Mouse (Mus musculus): ENCODE data around the gene Bcl7a. TPM values are rescaled to one million over a fixed set of nuclear protein-coding genes. Genes with fewer than 3 reads are reported as not detected.

The Bcl7a gene
- polyA plus RNA-seq, 1 experiment from 2014 or later = 56.7 TPM

DNA sequence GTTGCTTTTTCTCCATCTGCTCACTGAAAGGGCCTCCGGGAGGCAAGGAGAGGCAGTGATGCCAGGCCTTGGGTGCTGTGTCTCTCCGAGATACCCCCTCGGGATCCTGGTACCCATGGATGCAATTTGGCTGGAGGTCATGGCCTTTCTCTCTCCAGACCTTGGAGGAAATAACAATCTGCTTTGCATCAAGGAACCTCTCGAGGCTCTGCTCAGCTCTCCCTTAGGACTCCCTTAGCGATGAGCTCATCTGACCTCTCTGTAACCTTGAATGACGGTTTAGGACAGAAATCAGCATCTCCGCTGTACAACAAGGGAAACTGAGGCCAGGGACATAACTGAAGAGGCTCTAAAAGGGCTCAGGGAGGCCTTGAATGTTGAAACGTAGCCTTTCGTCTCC is 35.1 kb downstream of the Bcl7a start:
- DNase-seq (ENCODE audit: low spot score) = no peak
- Histone ChIP-seq H3K27me3 (ENCODE audit: control insufficient read depth, insufficient read depth, low read length) (no peaks in the 10 kb centered on the region), H3K4me3 (ENCODE audit: low read depth, low read length) (no peak overlapping the region), H3K27ac (ENCODE audit: low read depth, low read length) (no peak overlapping the region), H3K36me3 (ENCODE audit: control insufficient read depth, insufficient read depth, low read length) (peaks cover 2% of the 10 kb centered on the region), H3K9me3 (ENCODE audit: control insufficient read depth, low read length) (no peaks in the 10 kb centered on the region), H3K4me1 (ENCODE audit: control insufficient read depth, insufficient read depth, low read length) (peaks cover 4% of the 10 kb centered on the region; the same call in 1 of the 2 replicates), H3K9ac (ENCODE audit: low read length) (no peak overlapping the region), H3K4me2 (ENCODE audit: low read depth) (no peak overlapping the region)
- 70% methylated on average over 9 of the region's 9 CpGs for WGBS
- no peak for ATAC-seq (ENCODE audit: insufficient read depth, low FRiP score, low TSS enrichment)

DNA sequence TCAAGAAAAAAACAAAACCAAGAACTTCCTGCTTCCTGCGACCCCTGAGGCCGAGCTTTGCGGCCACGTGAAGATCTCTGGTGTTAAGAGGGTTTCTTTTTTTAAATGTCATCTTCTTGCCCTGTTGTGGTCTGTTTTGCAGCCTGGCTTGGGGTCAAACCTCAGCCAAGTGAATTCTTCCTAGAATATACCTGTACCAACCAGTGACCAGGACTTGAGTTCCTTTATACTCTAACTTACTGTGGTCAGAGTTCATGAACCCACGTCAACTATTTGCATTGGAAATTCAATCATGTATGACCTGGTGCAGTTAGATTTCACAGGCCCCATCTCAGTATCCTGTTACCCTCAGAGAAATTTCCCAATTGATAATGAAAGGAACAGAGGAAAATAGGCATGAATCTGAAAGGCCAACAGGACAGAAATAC is 35.9 kb downstream of the Bcl7a start:
- Histone ChIP-seq H3K9ac (ENCODE audit: low read length) (no peak overlapping the region), H3K9me3 (ENCODE audit: control insufficient read depth, low read length) (no peaks in the 10 kb centered on the region), H3K4me1 (ENCODE audit: control insufficient read depth, insufficient read depth, low read length) (peaks cover 4% of the 10 kb centered on the region; the same call in 1 of the 2 replicates), H3K27me3 (ENCODE audit: control insufficient read depth, insufficient read depth, low read length) (no peaks in the 10 kb centered on the region), H3K27ac (ENCODE audit: low read depth, low read length) (no peak overlapping the region), H3K4me3 (ENCODE audit: low read depth, low read length) (no peak overlapping the region), H3K4me2 (ENCODE audit: low read depth) (no peak overlapping the region), H3K36me3 (ENCODE audit: control insufficient read depth, insufficient read depth, low read length) (peaks cover under 1% of the 10 kb centered on the region; the same call in 1 of the 2 replicates)
- no peak for DNase-seq (ENCODE audit: low spot score)
- 70% methylated on average over 5 of the region's 5 CpGs for WGBS
- ATAC-seq (ENCODE audit: insufficient read depth, low FRiP score, low TSS enrichment) = no peak

DNA sequence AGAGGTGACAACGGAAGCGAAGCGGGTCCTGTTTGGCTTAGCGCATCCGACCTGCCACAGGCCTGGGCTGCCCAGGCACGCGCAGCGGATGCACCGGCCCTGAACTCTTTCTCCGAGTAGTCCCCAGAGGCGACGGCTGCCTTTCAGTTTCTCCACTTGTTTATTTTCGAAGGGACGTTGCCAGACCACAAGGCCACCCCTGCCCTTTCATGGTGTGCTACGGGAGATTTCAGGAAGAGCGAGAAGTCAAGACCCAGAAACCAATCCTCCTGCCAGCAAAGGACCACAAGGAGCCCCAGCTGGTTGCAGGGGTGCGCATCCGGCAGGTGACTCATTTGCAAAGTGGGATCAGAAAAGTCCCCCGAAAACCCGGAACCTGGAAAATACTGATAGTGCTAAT is 38.3 kb downstream of the Bcl7a start:
- Histone ChIP-seq H3K27me3 (ENCODE audit: control insufficient read depth, insufficient read depth, low read length) (no peaks in the 10 kb centered on the region), H3K9me3 (ENCODE audit: control insufficient read depth, low read length) (no peaks in the 10 kb centered on the region), H3K4me2 (ENCODE audit: low read depth) (no peak overlapping the region), H3K27ac (ENCODE audit: low read depth, low read length) (no peak overlapping the region), H3K36me3 (ENCODE audit: control insufficient read depth, insufficient read depth, low read length) (no peaks in the 10 kb centered on the region; the same call in 1 of the 2 replicates), H3K9ac (ENCODE audit: low read length) (no peak overlapping the region; the same call in 1 of the 2 replicates), H3K4me3 (ENCODE audit: low read depth, low read length) (no peak overlapping the region), H3K4me1 (ENCODE audit: control insufficient read depth, insufficient read depth, low read length) (peaks cover 4% of the 10 kb centered on the region; the same call in 1 of the 2 replicates)
- WGBS = 32% methylated on average over 20 of the region's 20 CpGs
- ATAC-seq (ENCODE audit: insufficient read depth, low FRiP score, low TSS enrichment) = no peak
- DNase-seq (ENCODE audit: low spot score) = no peak

DNA sequence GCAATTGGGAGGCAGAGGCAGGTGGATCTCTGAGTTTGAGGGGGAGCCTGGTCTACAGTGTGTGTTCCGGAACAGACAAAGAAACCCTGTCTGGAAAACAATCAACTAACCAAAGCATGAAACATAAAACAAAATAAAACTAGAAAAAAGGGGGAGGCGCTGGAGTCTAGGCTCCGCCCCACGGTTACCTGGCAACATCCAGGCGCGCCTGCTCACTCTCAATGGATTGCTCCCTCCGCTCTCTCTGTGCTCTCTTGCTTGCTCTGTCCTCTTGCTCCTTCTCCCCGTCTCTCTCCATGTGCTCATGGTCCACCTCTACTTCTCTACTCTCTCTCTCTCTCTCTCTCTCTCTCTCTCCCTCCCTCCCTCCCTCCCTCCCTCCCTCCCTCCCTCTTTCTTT is 39.1 kb downstream of the Bcl7a start:
- Histone ChIP-seq H3K27ac (ENCODE audit: low read depth, low read length) (no peak overlapping the region), H3K9ac (ENCODE audit: low read length) (no peak overlapping the region), H3K4me1 (ENCODE audit: control insufficient read depth, insufficient read depth, low read length) (peaks cover 4% of the 10 kb centered on the region; the same call in 1 of the 2 replicates), H3K36me3 (ENCODE audit: control insufficient read depth, insufficient read depth, low read length) (no peaks in the 10 kb centered on the region; the same call in 1 of the 2 replicates), H3K4me2 (ENCODE audit: low read depth) (no peak overlapping the region), H3K9me3 (ENCODE audit: control insufficient read depth, low read length) (no peaks in the 10 kb centered on the region), H3K4me3 (ENCODE audit: low read depth, low read length) (no peak overlapping the region), H3K27me3 (ENCODE audit: control insufficient read depth, insufficient read depth, low read length) (no peaks in the 10 kb centered on the region)
- 85% methylated on average over 8 of the region's 8 CpGs for WGBS
- ATAC-seq (ENCODE audit: insufficient read depth, low FRiP score, low TSS enrichment) (no peak), DNase-seq (ENCODE audit: low spot score) (no peak)

DNA sequence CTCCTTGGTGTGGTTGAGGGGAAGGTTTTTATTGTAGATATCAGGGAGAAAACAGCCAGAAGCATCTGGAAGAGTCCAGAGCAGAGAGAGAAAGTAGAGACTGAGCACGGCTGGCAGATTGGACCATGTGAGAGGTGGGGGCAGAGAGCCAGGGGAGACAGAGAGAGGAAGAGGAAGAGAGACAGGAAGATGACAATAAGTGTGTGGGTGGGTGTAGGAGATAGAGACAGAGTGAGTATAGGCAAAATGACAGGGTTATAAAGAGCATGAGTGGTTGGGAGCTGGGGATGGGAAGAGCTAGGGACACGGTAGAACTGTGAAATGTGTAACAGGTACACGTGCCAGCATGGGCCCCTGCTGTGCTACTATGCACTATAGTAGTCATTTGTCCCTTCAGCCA is 44.8 kb downstream of the Bcl7a start:
- Histone ChIP-seq H3K27ac (ENCODE audit: low read depth, low read length) (no peak overlapping the region), H3K4me1 (ENCODE audit: control insufficient read depth, insufficient read depth, low read length) (peaks cover 7% of the 10 kb centered on the region; the same call in 1 of the 2 replicates), H3K4me3 (ENCODE audit: low read depth, low read length) (no peak overlapping the region), H3K4me2 (ENCODE audit: low read depth) (no peak overlapping the region), H3K9ac (ENCODE audit: low read length) (no peak overlapping the region), H3K27me3 (ENCODE audit: control insufficient read depth, insufficient read depth, low read length) (no peaks in the 10 kb centered on the region), H3K36me3 (ENCODE audit: control insufficient read depth, insufficient read depth, low read length) (no peaks in the 10 kb centered on the region), H3K9me3 (ENCODE audit: control insufficient read depth, low read length) (no peaks in the 10 kb centered on the region)
- DNase-seq (ENCODE audit: low spot score) (no peak), ATAC-seq (ENCODE audit: insufficient read depth, low FRiP score, low TSS enrichment) (no peak)
- WGBS = 19% methylated on average over 3 of the region's 3 CpGs

DNA sequence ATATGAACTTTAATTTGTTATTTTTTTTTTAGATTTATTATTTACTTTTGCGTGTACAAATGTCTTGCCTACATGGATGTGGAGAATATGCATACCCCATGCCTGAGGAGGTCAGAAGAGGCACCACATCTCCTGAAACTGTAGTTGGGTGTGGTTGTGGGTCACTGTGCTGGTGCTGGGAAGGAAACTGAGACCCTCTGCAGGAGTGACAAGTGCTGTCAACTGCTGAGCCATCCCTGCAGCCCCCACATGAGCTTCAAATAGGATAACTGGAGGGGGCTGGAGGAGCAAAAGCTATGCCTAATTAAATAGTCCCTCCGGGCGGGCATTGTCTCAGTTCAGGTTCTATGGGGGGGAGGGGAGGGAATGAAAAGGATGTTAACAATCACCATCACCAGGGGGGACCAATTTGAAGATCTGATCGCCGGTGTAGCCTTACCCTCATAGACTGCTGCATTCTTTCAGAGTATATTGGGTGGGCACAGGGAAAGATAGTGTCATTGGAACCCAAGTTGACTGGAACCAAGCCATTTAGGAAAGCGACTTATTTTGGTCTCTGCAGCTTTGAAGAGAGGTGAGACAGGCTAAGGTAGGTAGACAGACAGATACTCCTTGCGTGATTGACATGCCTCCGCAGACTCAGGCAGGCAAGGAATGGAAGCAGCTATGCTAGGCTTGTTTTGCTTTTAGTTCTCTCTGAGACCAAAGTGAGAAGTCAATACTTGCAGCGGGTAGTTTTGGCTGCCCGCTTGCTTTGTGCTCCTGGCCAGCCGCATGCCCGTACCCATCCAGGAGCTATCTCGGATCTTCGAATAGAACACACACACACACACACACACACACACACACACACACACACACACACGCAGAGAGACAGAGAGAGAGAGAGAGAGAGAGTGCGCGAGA is 47.2 kb downstream of the Bcl7a start:
- Histone ChIP-seq H3K9ac (ENCODE audit: low read length) (peak overlapping the region; percentile 36), H3K27ac (ENCODE audit: low read depth, low read length) (no peak overlapping the region), H3K4me3 (ENCODE audit: low read depth, low read length) (peak overlapping the region; percentile 19; the same call in 1 of the 2 replicates), H3K36me3 (ENCODE audit: control insufficient read depth, insufficient read depth, low read length) (no peaks in the 10 kb centered on the region), H3K4me2 (ENCODE audit: low read depth) (peak overlapping the region; percentile 53), H3K27me3 (ENCODE audit: control insufficient read depth, insufficient read depth, low read length) (no peaks in the 10 kb centered on the region), H3K9me3 (ENCODE audit: control insufficient read depth, low read length) (no peaks in the 10 kb centered on the region), H3K4me1 (ENCODE audit: control insufficient read depth, insufficient read depth, low read length) (peaks cover 14% of the 10 kb centered on the region)
- DNase-seq (ENCODE audit: low spot score) (peak; percentile 34), ATAC-seq (ENCODE audit: insufficient read depth, low FRiP score, low TSS enrichment) (no peak)
- 4% methylated on average over 17 of the region's 17 CpGs for WGBS

DNA sequence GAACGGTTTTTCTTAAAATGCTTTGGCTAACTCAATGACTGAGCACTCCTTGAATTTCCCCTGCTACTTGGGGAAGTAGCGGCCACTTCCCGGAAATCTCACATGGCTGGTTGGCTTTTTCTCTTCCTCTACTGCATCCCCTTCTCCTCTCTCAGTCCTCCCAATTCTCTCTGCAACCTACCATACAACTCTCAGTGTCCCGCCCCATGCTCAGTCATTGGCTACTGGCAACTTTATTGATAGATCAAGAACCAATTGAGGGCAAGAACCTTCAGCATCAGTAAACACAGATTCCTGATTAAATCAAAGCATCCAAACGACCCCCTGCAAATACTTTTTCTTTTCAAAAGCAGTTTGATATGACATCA is 47.8 kb downstream of the Bcl7a start:
- DNase-seq (ENCODE audit: low spot score) (peak; percentile 65), ATAC-seq (ENCODE audit: insufficient read depth, low FRiP score, low TSS enrichment) (no peak)
- Histone ChIP-seq H3K27ac (ENCODE audit: low read depth, low read length) (no peak overlapping the region), H3K36me3 (ENCODE audit: control insufficient read depth, insufficient read depth, low read length) (no peaks in the 10 kb centered on the region), H3K4me1 (ENCODE audit: control insufficient read depth, insufficient read depth, low read length) (peaks cover 20% of the 10 kb centered on the region), H3K4me2 (ENCODE audit: low read depth) (peak overlapping the region; percentile 53), H3K27me3 (ENCODE audit: control insufficient read depth, insufficient read depth, low read length) (no peaks in the 10 kb centered on the region), H3K4me3 (ENCODE audit: low read depth, low read length) (peak overlapping the region; percentile 19; the same call in 1 of the 2 replicates), H3K9me3 (ENCODE audit: control insufficient read depth, low read length) (no peaks in the 10 kb centered on the region), H3K9ac (ENCODE audit: low read length) (peak overlapping the region; percentile 36; the same call in 1 of the 2 replicates)
- WGBS = 4% methylated on average over 5 of the region's 5 CpGs

DNA sequence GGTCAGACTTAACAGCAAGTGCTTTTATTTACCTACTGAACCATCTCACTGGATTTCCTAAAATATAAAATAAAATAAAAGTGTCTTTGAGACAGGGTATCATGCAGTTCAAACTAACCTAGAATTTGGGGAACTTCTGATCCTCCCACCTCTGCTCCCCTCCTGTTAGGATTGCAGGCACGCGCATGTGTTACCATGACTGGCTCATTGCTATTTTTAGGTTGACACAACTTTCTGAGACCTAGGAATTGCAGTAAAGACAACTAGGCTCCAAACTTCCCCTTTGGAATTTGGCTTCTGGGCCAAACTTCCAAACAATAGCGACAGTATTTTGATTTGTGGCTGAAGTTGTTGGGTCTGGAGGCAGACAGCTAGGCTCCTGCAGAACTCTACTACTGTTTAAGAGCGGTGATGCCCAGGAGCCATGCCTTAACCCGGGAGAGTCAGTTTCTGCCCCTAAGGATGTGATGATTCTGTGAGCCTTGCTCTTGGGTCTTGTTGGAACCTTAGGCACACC is 50.2 kb downstream of the Bcl7a start:
- Histone ChIP-seq H3K27me3 (ENCODE audit: control insufficient read depth, insufficient read depth, low read length) (no peaks in the 10 kb centered on the region), H3K9me3 (ENCODE audit: control insufficient read depth, low read length) (no peaks in the 10 kb centered on the region), H3K4me1 (ENCODE audit: control insufficient read depth, insufficient read depth, low read length) (peaks cover 31% of the 10 kb centered on the region), H3K36me3 (ENCODE audit: control insufficient read depth, insufficient read depth, low read length) (no peaks in the 10 kb centered on the region), H3K27ac (ENCODE audit: low read depth, low read length) (peak overlapping the region; percentile 82), H3K9ac (ENCODE audit: low read length) (peak overlapping the region; percentile 50; the same call in 1 of the 2 replicates), H3K4me3 (ENCODE audit: low read depth, low read length) (peak overlapping the region; percentile 94), H3K4me2 (ENCODE audit: low read depth) (peak overlapping the region; percentile 94)
- WGBS = 30% methylated on average over 5 of the region's 5 CpGs
- DNase-seq (ENCODE audit: low spot score) (no peak), ATAC-seq (ENCODE audit: insufficient read depth, low FRiP score, low TSS enrichment) (no peak; the same call in 1 of the 2 replicates)

Measured in neural tube, embryonic 11.5 days (tissue).